Mouse (Mus musculus) CH12.LX (cell line): Measurements from ENCODE around the gene Grm2. TPM values are rescaled to one million over a fixed set of nuclear protein-coding genes. Genes with fewer than 3 reads are reported as not detected.

Source experiments
- DNase-seq: peaks from one replicate; pipeline ENCODE4 v3.0.0-alpha.2; 2013; ENCODE audit errors: extremely low read depth
- H3K27ac ChIP-seq: 2 replicates; pipeline ENCODE4 v1.5.1; 2012; ENCODE audit warnings: low read depth, mild to moderate bottlenecking, control low read depth, moderate library complexity; ENCODE audit not compliant: insufficient read depth
- H3K27me3 ChIP-seq: replicated peaks from 2 replicates; pipeline ENCODE3; 2012; ENCODE audit warnings: inconsistent platforms
- H3K36me3 ChIP-seq, 2 experiments: replicated peaks in 1 of 2; 2 replicates each; pipeline versions ENCODE3 to v1.6.1; 2012; ENCODE audit warnings: inconsistent platforms in 1 of 2, low read length in 1 of 2, mild to moderate bottlenecking in 1 of 2, mixed read lengths in 1 of 2, moderate library complexity in 1 of 2; ENCODE audit not compliant: control insufficient read depth in 1 of 2, insufficient read depth in 1 of 2
- H3K4me1 ChIP-seq, 2 experiments: 2 replicates each; pipeline ENCODE4 v1.6.1; 2012; ENCODE audit warnings: inconsistent platforms in 1 of 2, moderate library complexity in 1 of 2; ENCODE audit not compliant: insufficient read depth in 2 of 2, control insufficient read depth in 1 of 2
- H3K4me2 ChIP-seq: 2 replicates; pipeline ENCODE4 v1.6.1; 2012; ENCODE audit warnings: low read depth, mild to moderate bottlenecking, control low read depth; ENCODE audit not compliant: poor library complexity, insufficient read depth, severe bottlenecking
- H3K4me3 ChIP-seq, 3 experiments: fragments of 150-350 bp in 1 of 3; sonication (generic) in 1 of 3; replicated peaks in 1 of 3; 2 replicates each; pipeline versions ENCODE3 to v1.5.1; 2011 to 2012; ENCODE audit warnings: low read depth in 2 of 3, low read length in 2 of 3, mild to moderate bottlenecking in 2 of 3, moderate library complexity in 2 of 3, control low read depth in 1 of 3, improper control_type of control experiment in 1 of 3, inconsistent platforms in 1 of 3, mixed read lengths in 1 of 3; ENCODE audit not compliant: poor library complexity in 1 of 3
- H3K79me2 ChIP-seq: replicated peaks from 2 replicates; pipeline ENCODE4 v1.6.1; 2012; ENCODE audit warnings: mild to moderate bottlenecking, moderate library complexity; ENCODE audit not compliant: control insufficient read depth, poor library complexity, insufficient read depth, severe bottlenecking; ENCODE audit errors: extremely low read depth
- H3K9ac ChIP-seq: 2 replicates; pipeline ENCODE4 v1.6.1; 2012; ENCODE audit warnings: low read depth, mild to moderate bottlenecking, control low read depth, moderate library complexity; ENCODE audit not compliant: insufficient read depth
- H3K9me3 ChIP-seq: replicated peaks from 2 replicates; pipeline ENCODE3; 2012; ENCODE audit warnings: low read length, inconsistent platforms, mixed read lengths
- BHLHE40 ChIP-seq: IDR thresholded peaks from 2 replicates; pipeline ENCODE4 v1.6.1; 2011; ENCODE audit warnings: mild to moderate bottlenecking, low read depth, low read length, improper control_type of control experiment
- CHD1 ChIP-seq: IDR thresholded peaks from 2 replicates; pipeline ENCODE4 v1.6.1; 2012; ENCODE audit warnings: low read depth, low read length, improper control_type of control experiment, inconsistent platforms
- CHD2 ChIP-seq: IDR thresholded peaks from 2 replicates; pipeline ENCODE4 v1.6.1; 2011; ENCODE audit warnings: low read length, improper control_type of control experiment
- CTCF ChIP-seq, 2 experiments: IDR thresholded peaks in 1 of 2; conservative IDR thresholded peaks in 1 of 2; 2 replicates each; pipeline ENCODE4 v1.5.1; 2011 to 2012; ENCODE audit warnings: low read depth in 2 of 2, low read length in 2 of 2, improper control_type of control experiment in 1 of 2, inconsistent platforms in 1 of 2, mild to moderate bottlenecking in 1 of 2, moderate library complexity in 1 of 2
- E2F4 ChIP-seq: IDR thresholded peaks from 2 replicates; pipeline ENCODE4 v1.6.1; 2011; ENCODE audit warnings: low read depth, low read length, improper control_type of control experiment; ENCODE audit not compliant: insufficient replicate concordance
- ELF1 ChIP-seq: IDR thresholded peaks from 2 replicates; pipeline ENCODE4 v1.6.1; 2014; ENCODE audit warnings: low read depth, mild to moderate bottlenecking, inconsistent platforms, low read length, improper control_type of control experiment
- EP300 ChIP-seq: IDR thresholded peaks from 2 replicates; pipeline ENCODE4 v1.6.1; 2011; ENCODE audit warnings: low read length, improper control_type of control experiment
- ETS1 ChIP-seq: conservative IDR thresholded peaks from 2 replicates; pipeline ENCODE4 v1.6.1; 2012; ENCODE audit warnings: low read depth, mild to moderate bottlenecking, inconsistent platforms, low read length, improper control_type of control experiment, moderate library complexity
- GABPA ChIP-seq: IDR thresholded peaks from 2 replicates; pipeline ENCODE4 v1.6.1; 2012; ENCODE audit warnings: low read depth, low read length, improper control_type of control experiment, inconsistent platforms; ENCODE audit not compliant: insufficient replicate concordance
- HCFC1 ChIP-seq: IDR thresholded peaks from 2 replicates; pipeline ENCODE4 v1.6.1; 2012; ENCODE audit warnings: low read depth, mild to moderate bottlenecking, inconsistent platforms, low read length, improper control_type of control experiment
- IRF4 ChIP-seq: IDR thresholded peaks from 2 replicates; pipeline ENCODE4 v1.6.1; 2014; ENCODE audit warnings: low read depth, mild to moderate bottlenecking, inconsistent platforms, low read length, improper control_type of control experiment
- JUN ChIP-seq: IDR thresholded peaks from 2 replicates; pipeline ENCODE4 v1.6.1; 2011; ENCODE audit warnings: low read depth, mild to moderate bottlenecking, low read length, improper control_type of control experiment, moderate library complexity; ENCODE audit not compliant: insufficient read depth
- JUND ChIP-seq: conservative IDR thresholded peaks from 2 replicates; pipeline ENCODE4 v1.6.1; 2011; ENCODE audit warnings: low read depth, low read length, improper control_type of control experiment
- KAT2A ChIP-seq: IDR thresholded peaks from 2 replicates; pipeline ENCODE4 v1.6.1; 2012; ENCODE audit warnings: low read length, improper control_type of control experiment, inconsistent platforms; ENCODE audit not compliant: insufficient replicate concordance
- MAFK ChIP-seq: IDR thresholded peaks from 2 replicates; pipeline ENCODE4 v1.6.1; 2011; ENCODE audit warnings: low read length, improper control_type of control experiment; ENCODE audit not compliant: insufficient replicate concordance
- MAX ChIP-seq: IDR thresholded peaks from 2 replicates; pipeline ENCODE4 v1.6.1; 2011; ENCODE audit warnings: low read length, improper control_type of control experiment
- MAZ ChIP-seq: IDR thresholded peaks from 2 replicates; pipeline ENCODE4 v1.6.1; 2012; ENCODE audit warnings: low read depth, mild to moderate bottlenecking, inconsistent platforms, low read length, improper control_type of control experiment, moderate library complexity
- MEF2A ChIP-seq: IDR thresholded peaks from 2 replicates; pipeline ENCODE4 v1.6.1; 2014; ENCODE audit warnings: low read depth, mild to moderate bottlenecking, inconsistent platforms, low read length, improper control_type of control experiment, borderline replicate concordance
- MXI1 ChIP-seq: IDR thresholded peaks from 2 replicates; pipeline ENCODE4 v1.6.1; 2011; ENCODE audit warnings: mild to moderate bottlenecking, low read depth, low read length, improper control_type of control experiment
- MYC ChIP-seq: IDR thresholded peaks from 2 replicates; pipeline ENCODE4 v1.6.1; 2011; ENCODE audit warnings: low read depth, mild to moderate bottlenecking, improper control_type of control experiment, low read length
- NELFE ChIP-seq: IDR thresholded peaks from 2 replicates; pipeline ENCODE4 v1.6.1; 2011; ENCODE audit warnings: low read depth, low read length, improper control_type of control experiment
- NRF1 ChIP-seq: IDR thresholded peaks from 2 replicates; pipeline ENCODE4 v1.6.1; 2014; ENCODE audit warnings: low read depth, mild to moderate bottlenecking, inconsistent platforms, low read length, improper control_type of control experiment, moderate library complexity
- PAX5 ChIP-seq: IDR thresholded peaks from 2 replicates; pipeline ENCODE4 v1.6.1; 2012; ENCODE audit warnings: low read length, inconsistent platforms, mixed read lengths
- POLR2A ChIP-seq: IDR thresholded peaks from 2 replicates; pipeline ENCODE4 v1.6.1; 2011; ENCODE audit warnings: low read depth, mild to moderate bottlenecking, improper control_type of control experiment, low read length
- POLR2AphosphoS2 ChIP-seq: IDR thresholded peaks from 2 replicates; pipeline ENCODE4 v1.6.1; 2011; ENCODE audit warnings: low read depth, low read length, improper control_type of control experiment
- RAD21 ChIP-seq: IDR thresholded peaks from 2 replicates; pipeline ENCODE4 v1.6.1; 2011; ENCODE audit warnings: low read depth, mild to moderate bottlenecking, low read length, improper control_type of control experiment, moderate library complexity
- RCOR1 ChIP-seq: conservative IDR thresholded peaks from 2 replicates; pipeline ENCODE4 v1.6.1; 2012; ENCODE audit warnings: low read depth, mild to moderate bottlenecking, inconsistent platforms, low read length, improper control_type of control experiment
- SIN3A ChIP-seq: IDR thresholded peaks from 2 replicates; pipeline ENCODE4 v1.6.1; 2012; ENCODE audit warnings: low read length, improper control_type of control experiment, inconsistent platforms
- SMC3 ChIP-seq: IDR thresholded peaks from 2 replicates; pipeline ENCODE4 v1.6.1; 2011; ENCODE audit warnings: low read depth, low read length, improper control_type of control experiment
- TBP ChIP-seq: conservative IDR thresholded peaks from 2 replicates; pipeline ENCODE4 v1.6.1; 2011; ENCODE audit warnings: low read depth, low read length, improper control_type of control experiment
- TCF12 ChIP-seq: IDR thresholded peaks from 2 replicates; pipeline ENCODE4 v1.6.1; 2014; ENCODE audit warnings: low read depth, mild to moderate bottlenecking, inconsistent platforms, low read length, improper control_type of control experiment
- UBTF ChIP-seq: IDR thresholded peaks from 2 replicates; pipeline ENCODE4 v1.6.1; 2012; ENCODE audit warnings: low read depth, mild to moderate bottlenecking, inconsistent platforms, low read length, improper control_type of control experiment, moderate library complexity
- USF1 ChIP-seq: IDR thresholded peaks from 2 replicates; pipeline ENCODE4 v1.6.1; 2014; ENCODE audit warnings: low read depth, mild to moderate bottlenecking, inconsistent platforms, low read length, improper control_type of control experiment
- USF2 ChIP-seq: conservative IDR thresholded peaks from 2 replicates; pipeline ENCODE4 v1.6.1; 2011; ENCODE audit warnings: low read depth, low read length, improper control_type of control experiment
- ZC3H11A ChIP-seq: IDR thresholded peaks from 2 replicates; pipeline ENCODE4 v1.6.1; 2012; ENCODE audit warnings: low read depth, mild to moderate bottlenecking, inconsistent platforms, low read length, improper control_type of control experiment
- ZKSCAN1 ChIP-seq: IDR thresholded peaks from 2 replicates; pipeline ENCODE4 v1.6.1; 2012; ENCODE audit warnings: low read depth, inconsistent platforms, low read length, improper control_type of control experiment, borderline replicate concordance
- ZMIZ1 ChIP-seq: IDR thresholded peaks from 2 replicates; pipeline ENCODE4 v1.6.1; 2012; ENCODE audit warnings: low read depth, mild to moderate bottlenecking, inconsistent platforms, low read length, improper control_type of control experiment
- ZNF384 ChIP-seq: IDR thresholded peaks from 2 replicates; pipeline ENCODE4 v1.6.1; 2012; ENCODE audit warnings: low read depth, low read length, improper control_type of control experiment, inconsistent platforms
- dilution Hi-C: fragments of 300-500 bp; cut with MboI; formaldehyde crosslinking; loops from 2 replicates; pipeline ENCODE4 v1.14.3; 2020; ENCODE audit warnings: low sequenced_read_pairs; ENCODE audit not compliant: extremely low pct_unique_long_range_greater_than_20kb, extremely low pct_ligation_motif_present
- in situ Hi-C: fragments of 300-500 bp; cut with MboI; formaldehyde crosslinking; loops from 3 replicates; pipeline ENCODE4 v1.14.3; 2019; ENCODE audit warnings: low sequenced_read_pairs, low pct_ligation_motif_present, low pct_unique_long_range_greater_than_20kb, mixed read lengths
- polyA plus RNA-seq: library from polyadenylated mRNA; unstranded; fragments of >175 nt; gene quantifications from 2 replicates; pipeline ENCODE4 v1.2.1, GENCODE M21; 2012; ENCODE audit warnings: low read depth; ENCODE audit not compliant: insufficient read length
- total RNA-seq, 2 experiments: library from RNA; depleted of rRNA; stranded (reverse); fragments of 300-350 nt in 1 of 2; fragments of >200 nt in 1 of 2; gene quantifications; 2 replicates each; pipeline ENCODE4 v1.2.3; 2012 to 2014

Grm2 gene
- total and polyA plus RNA-seq, 3 experiments: not detected

GRCm38 (mm10) chr9:106685249-106686101, 29.6 kb upstream of the Grm2 start, which contains the start of gene Tex264:
Gene Tex264, minus strand, starts transcription at chr9:106685927.
- Histone ChIP-seq H3K27me3 (no peaks in the 10 kb centered on the region), H3K4me1 (peaks cover 2 to 33% of the 10 kb centered on the region in 2 experiments), H3K9ac (peak within 1 kb of the TSS; percentile 46), H3K4me3 (peak within 1 kb of the TSS; percentile 66 to 75 (median 73)), H3K36me3 (peaks cover 5 to 42% of the 10 kb centered on the region in 2 experiments), H3K27ac (no peak within 1 kb of the TSS), H3K4me2 (peak within 1 kb of the TSS; percentile 57), H3K79me2 (no peaks in the 10 kb centered on the region), H3K9me3 (no peaks in the 10 kb centered on the region)
- in situ Hi-C loops: loop anchor here (10.0 kb wide), 1 partner anchor 129 kb away; no protein-coding TSS in a partner anchor
- peak; percentile 51 for DNase-seq
- peak; percentile 10; the same call in 1 of the 2 replicates for TF ChIP-seq USF1
- TF ChIP-seq RAD21: no peak
- no peak for TF ChIP-seq JUN
- no peak for TF ChIP-seq GABPA
- no peak for TF ChIP-seq MAFK
- TF ChIP-seq KAT2A: no peak
- no peak; the same call in 1 of the 2 replicates for TF ChIP-seq EP300
- no peak for TF ChIP-seq JUND
- TF ChIP-seq USF2: no peak
- TF ChIP-seq ZNF384: no peak
- peak; percentile 98 for TF ChIP-seq BHLHE40
- no peak for TF ChIP-seq NELFE
- 0 out of 2 replicates have a peak, but pooled peaks have one; percentile 20 for TF ChIP-seq CHD2
- TF ChIP-seq UBTF: peak; percentile 27; the same call in 1 of the 2 replicates
- peak; percentile 62 for TF ChIP-seq SIN3A
- TF ChIP-seq ELF1: 0 out of 2 replicates have a peak, but pooled peaks have one; percentile 46
- no peak for TF ChIP-seq CHD1
- no peak for TF ChIP-seq SMC3
- TF ChIP-seq ZMIZ1: peak; percentile 37; the same call in 1 of the 2 replicates
- TF ChIP-seq MEF2A: 0 out of 2 replicates have a peak, but pooled peaks have one; percentile 18
- TF ChIP-seq POLR2A: peak; percentile 47
- 0 out of 2 replicates have a peak, but pooled peaks have one; percentile 43 for TF ChIP-seq MAZ
- no peak for TF ChIP-seq POLR2AphosphoS2
- peak; percentile 78 for TF ChIP-seq NRF1
- TF ChIP-seq MYC: no peak
- TF ChIP-seq CTCF (conservative IDR thresholded peaks at IDR 0.05 in 1 of 2, IDR thresholded peaks at IDR 0.05 in 1 of 2; ENCODE audit: low read depth in 2 of 2, low read length in 2 of 2): no peak
- TF ChIP-seq HCFC1: peak; percentile 39
- TF ChIP-seq PAX5: no peak
- TF ChIP-seq ZKSCAN1: no peak
- no peak for TF ChIP-seq RCOR1
- no peak for TF ChIP-seq E2F4
- peak; percentile 76 for TF ChIP-seq MXI1
- peak; percentile 64; the same call in 1 of the 2 replicates for TF ChIP-seq MAX
- TF ChIP-seq ETS1: no peak
- no peak for TF ChIP-seq TBP
- TF ChIP-seq ZC3H11A: no peak
- TF ChIP-seq IRF4: no peak
- peak; percentile 44; the same call in 1 of the 2 replicates for TF ChIP-seq TCF12
- dilution Hi-C loops: loop anchor here (25.0 kb wide), 1 partner anchor 102 kb away; the partner anchor contains the start of gene Rad54l2
